Mouse (Mus musculus): ENCODE results near the gene Ifnar2.

Gene Ifnar2

DNA sequence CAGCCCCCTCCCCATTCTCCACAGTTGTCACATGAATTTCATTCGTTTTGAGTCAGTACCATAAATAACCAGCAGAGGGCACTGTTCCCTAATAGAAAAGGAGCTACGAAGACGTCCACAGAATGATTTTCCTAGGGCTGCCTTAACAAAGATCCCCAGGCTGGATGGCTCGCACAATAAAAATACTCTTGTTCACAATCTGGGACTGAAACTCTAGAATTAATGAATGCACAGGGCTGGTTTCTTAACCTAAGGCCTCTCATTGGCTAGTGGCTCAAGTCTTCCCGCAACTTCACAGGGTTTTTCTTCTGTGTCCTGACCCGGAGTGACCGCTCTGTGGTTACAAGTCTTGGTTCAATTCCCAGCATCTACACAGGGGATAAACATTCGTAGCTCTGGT is 14.0 kb upstream of the Ifnar2 start:
- peak; percentile 82 for DNase-seq (ENCODE audit: low spot score)

DNA sequence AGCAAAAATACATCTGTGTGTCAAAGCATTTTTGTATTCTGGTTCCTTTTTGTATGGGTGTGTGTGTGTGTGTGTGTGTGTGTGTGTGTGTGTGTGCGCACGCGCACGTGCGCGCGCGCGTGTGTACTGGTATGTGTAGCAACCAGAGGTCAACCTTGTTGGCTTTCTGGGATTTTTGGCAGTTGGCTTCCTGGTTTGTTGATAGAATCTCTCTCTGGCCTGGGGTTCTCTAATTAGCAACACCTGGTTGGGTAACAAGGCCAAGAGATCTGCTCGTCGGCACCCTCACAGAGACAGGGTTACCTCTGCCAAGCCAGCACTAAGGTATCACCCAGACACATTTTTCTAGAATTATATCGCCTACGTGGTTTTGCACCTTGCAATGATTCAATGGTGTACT is 13.1 kb upstream of the Ifnar2 start:
- DNase-seq (ENCODE audit: low spot score), result no peak

DNA sequence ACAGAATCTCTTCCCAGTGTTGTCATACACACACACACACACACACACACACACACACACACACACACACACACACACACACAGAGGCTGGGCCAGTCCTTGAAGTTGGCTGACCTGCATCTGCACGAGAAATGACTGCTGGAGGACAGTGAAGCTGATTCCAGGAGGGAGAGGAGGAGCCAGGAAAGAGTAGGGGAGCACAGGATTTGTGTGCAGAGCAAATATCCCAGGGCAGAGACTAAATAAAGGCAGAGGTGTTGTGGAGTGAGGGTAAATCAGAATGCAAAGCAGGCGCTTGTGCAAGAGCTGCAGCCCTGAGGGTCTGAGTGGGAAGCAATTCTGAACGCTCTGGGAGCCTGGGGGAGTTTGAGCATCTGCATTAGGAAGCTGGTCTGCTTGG is 12.4 kb upstream of the Ifnar2 start:
- DNase-seq (ENCODE audit: low spot score), result no peak

DNA sequence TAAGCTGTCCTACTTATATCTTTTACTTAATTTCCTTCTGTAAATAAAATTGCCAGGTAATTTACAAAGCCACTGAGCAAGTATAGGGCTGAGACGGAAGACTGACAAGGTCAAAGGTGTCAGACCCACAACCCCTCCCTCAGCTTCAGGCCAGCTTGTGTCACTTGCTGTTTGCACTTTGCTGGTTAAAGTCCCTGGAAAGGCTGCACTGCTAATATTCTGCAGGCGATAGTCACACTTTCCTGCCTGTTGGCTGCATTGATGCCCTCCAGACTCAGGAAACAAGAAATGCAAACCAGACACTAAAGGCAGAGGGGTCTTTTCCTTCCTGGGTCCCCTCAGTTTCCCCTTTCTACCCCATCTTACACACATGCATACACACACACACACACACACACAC is 10.6 kb upstream of the Ifnar2 start:
- DNase-seq (ENCODE audit: low spot score), result no peak

DNA sequence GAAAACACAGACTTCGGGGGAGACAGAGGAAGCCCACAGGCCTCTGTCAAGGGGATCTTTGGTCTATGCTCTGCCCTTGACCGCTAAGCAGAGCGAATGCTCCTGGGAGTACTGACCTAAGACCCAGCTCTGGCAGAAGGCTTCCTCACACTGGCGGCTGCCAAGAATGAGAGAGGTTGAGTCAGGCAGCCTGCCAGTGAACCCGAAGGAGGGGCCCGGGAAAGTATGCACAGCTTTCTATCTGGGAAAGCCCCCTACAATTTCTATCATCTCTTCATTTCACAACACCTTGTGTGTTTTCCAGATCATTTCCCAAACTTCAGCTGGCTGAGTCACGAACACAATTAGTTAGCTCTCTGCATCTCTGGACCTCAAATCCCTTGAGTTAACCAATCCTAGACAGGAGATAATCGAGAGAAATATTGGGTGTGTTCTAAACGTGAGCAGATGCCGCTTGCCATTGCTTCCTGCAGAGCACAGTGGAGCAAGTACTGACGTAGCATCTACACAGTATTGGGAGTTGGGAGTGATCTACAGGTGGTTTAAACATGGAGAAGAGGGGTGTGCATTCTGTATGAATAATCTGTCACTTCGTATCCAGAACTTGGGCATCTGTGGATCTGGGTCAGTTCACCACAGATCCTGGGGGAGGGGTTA is 9.8 kb upstream of the Ifnar2 start:
- no peak for DNase-seq (ENCODE audit: low spot score)

DNA sequence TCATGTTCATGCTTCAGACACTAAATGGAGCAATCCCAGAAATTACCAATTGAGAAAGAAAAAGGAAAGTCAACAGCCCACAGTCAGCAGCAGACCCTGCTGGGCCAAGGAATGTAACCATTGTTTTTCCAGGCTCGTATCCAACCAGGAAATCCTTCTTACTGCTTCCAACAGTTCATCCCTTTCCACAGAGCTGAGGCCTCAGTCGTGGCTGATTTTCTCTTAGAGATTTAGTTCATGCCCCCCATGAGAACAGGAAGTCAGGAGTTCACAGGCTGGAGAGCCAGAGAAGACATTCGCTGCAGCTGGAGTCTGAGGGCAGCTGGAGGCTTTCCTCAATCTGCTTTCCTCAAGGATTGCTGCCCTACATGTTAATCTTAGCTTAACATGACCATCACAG is 9.1 kb upstream of the Ifnar2 start:
- no peak for DNase-seq (ENCODE audit: low spot score)

DNA sequence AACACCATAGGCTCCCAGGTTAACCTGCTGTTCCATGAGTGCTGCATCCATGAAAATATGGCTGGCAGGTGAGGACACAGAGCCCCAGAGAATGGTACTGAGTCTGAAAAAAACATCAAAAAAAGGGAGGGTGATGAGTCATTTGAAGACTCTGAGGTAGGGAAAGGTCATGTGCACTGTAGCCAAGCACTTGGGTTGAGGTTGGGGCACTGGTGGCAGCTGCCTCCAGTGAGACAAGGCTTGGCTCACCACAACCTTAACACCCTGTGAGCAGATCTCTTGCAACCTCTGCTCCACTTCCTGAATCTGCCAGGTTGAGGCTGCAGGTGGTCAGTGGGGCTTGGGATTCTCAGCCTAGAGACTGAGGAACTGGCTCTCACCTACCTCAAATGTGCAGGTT is 6.0 kb upstream of the Ifnar2 start:
- no peak for DNase-seq (ENCODE audit: low spot score)

DNA sequence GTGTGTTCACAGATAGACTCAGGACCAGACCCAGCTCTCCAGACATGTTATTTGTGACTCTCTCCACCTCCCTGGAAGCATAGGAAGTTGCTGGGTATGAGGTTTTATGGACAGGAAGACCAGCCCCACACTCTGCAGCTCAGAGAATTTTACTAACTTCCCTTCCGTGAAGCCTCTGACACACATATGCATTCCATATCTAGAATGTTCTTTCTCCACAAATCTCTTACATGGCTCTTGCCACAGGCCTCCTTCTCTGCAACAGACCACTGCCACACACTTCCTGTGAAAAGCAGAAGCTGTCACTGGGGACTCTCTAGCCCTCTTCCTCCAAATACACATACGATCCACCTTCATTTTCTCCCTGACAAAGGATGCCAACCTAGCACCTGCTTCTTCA is 5.5 kb upstream of the Ifnar2 start:
- DNase-seq (ENCODE audit: low spot score), result no peak

DNA sequence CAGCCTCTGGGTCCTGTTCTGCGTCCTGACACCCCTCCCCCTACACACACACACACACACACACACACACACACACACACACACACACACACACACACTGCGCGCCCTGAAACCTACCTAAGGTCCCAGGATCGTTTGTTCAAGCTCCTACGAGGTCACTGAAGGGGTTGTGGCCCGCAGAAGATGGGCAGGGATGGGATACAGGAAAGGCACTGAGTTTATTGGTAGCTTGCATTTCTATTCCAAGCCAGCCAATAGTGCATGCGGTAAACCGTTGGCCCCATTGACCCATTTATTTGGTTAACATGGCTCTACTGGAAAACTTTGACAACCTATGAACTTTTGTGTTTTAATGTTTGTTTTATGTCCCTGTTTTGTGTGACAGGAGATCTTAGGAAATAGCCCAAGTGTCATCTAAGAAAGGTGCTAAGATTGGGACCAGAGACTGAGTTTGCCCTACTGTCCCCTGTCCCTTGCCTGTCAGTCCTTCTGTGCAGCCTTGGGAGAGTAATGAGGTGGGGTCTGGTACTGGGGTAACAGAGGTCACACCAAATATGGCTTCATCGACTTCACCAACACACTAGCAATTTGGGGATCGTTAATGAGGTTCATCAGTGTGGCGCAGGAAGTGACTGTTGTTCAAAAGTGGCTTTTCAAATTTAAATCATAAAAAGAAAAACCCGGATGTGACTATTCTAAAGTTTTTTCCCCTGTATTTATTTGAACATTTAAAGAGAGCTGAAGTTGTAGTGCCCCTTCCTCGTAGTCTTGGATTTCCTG is 1.1 kb downstream of the Ifnar2 start:
- no peak for DNase-seq (ENCODE audit: low spot score)

DNA sequence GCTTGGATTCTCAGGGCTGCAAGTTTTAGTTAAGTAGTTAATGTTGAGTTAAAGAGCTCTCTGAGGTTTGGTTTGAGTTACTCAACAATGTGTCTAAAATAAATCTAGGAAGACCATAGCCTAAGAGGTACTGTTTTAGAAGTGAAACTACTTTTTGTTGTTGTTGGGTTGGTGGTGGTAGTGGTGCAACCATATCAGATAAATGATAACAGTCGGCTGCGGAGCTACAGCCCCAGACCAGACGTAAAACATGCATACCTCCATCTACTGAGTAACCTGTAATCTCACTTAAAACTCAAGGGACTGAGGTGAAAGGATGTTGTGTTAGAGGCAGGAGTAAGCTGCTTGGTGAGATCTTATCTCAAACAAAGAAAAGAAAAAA is 1.7 kb downstream of the Ifnar2 start:
- no peak for DNase-seq (ENCODE audit: low spot score)

DNA sequence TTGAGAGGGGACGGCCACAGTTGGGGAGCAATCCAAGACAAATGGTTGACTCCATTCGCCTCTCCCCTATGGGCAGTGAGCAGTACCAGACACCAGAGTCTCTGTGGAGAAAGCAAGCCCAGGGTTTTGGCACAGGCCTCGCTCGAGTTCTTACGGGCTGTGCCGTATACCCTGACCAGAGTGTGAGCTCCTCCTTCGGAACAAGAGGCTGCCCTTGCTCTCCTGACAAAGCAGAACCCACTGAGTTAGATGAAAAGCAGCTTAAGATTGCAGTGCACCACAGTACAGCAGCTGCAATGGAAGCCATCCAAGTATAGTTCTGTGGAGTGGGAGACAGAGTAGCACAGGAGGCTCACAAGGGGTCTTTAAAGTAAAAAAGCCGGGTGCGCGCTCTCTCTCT is 4.1 kb downstream of the Ifnar2 start:
- DNase-seq (ENCODE audit: low spot score), result no peak

DNA sequence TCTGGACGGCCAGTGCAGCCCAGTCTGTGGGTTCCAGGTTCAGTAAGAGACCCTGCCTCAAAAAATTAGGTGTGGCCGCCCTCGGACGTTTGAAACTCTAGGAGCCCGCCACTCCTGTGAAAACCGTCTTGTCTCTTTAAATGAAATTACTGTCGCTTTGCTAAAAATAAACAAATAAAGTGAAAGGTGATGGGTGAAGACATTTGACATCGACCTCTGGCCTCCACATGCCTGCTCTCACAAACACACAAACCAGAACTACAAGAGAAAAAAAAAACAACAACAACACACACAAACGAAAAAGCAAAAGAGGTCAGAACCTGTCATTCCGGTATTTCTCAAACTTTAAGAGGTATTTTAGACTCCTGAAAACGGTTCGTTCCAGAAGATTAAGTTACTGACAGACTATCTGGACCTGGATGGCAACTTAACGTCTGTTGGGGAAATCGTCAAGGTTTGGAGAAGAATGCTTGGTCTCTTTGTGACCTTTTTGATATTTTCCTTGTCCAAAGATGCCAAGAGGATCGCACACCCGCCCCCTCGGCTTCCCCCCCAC is 5.9 kb downstream of the Ifnar2 start:
- no peak for DNase-seq (ENCODE audit: low spot score)

DNA sequence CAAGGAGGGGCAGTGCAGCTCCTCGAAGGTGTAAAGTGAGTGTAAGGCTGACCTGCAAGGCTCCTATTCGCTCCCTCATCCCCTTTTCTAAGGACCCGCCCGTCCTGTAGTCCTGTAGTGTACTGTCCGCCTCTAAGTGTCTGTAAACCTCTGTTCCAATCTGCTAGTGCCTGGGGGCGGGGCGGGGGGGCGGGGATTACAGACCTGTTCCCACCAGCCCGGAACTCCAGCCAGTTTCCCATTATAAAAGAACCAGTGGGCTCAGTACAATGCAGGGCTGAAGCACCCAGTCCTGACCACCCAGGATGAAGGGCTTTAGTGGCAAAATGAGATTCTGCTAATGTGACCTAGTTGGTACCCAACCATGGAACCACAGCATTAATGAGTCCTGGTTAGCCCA is 6.4 kb downstream of the Ifnar2 start:
- no peak for DNase-seq (ENCODE audit: low spot score)

DNA sequence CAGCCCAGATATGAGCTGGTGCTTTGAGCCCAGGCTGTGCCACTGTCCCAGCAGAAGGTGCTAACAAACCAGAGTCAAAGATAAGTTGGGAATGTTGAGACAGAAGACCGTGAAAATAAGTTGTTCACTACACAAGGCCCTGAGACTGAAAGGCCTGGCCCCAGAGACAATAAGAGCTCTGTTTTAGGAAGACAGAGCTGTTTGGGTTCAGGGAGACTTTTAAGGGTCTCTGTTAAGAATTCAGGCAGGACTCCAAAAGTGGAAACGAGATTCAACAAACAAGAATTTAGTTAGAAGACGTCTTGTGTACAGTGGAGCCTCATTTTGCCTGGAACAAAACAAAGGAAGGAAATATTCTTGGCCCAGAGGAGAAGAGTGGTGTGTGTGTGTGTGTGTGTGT is 6.8 kb downstream of the Ifnar2 start:
- no peak for DNase-seq (ENCODE audit: low spot score)

DNA sequence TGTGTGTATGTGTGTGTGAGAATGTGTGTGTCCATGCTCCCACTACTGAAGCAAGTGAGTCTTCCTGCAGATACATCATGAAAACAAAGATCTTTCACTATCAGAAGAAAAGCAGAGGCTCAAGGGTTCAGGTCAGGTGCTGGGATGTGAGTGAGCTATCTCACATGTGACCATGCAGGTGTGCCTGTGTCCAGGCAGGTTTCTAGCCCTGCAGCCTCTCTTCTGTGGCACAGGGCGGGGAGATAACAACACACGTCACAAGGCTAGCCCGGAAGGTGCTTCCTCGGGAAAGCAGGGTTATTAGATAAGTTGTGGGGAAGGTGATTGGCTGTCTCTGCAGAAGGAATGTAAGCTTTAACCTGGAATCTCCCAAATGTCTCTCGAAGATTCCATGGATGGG is 7.6 kb downstream of the Ifnar2 start:
- no peak for DNase-seq (ENCODE audit: low spot score)

DNA sequence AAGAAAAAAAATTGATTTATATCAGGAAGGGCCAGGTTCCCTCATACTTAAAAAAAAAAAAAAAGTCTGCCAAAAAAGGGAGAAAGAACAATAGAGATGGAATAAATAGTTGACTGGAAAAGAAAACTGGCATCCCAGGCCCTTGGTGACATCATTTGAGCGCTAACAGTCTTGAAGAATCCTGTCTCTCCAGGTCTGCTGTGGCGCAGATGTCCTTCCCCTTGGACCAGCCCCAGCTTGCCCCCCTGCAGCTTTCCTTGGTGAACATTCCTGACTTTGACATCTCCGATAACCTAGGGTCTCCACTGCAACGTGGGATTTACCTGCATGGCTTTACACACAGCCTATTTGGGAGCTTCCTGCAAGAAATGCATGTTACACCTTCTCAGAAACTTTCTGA is 9.0 kb downstream of the Ifnar2 start:
- DNase-seq (ENCODE audit: low spot score), result no peak

DNA sequence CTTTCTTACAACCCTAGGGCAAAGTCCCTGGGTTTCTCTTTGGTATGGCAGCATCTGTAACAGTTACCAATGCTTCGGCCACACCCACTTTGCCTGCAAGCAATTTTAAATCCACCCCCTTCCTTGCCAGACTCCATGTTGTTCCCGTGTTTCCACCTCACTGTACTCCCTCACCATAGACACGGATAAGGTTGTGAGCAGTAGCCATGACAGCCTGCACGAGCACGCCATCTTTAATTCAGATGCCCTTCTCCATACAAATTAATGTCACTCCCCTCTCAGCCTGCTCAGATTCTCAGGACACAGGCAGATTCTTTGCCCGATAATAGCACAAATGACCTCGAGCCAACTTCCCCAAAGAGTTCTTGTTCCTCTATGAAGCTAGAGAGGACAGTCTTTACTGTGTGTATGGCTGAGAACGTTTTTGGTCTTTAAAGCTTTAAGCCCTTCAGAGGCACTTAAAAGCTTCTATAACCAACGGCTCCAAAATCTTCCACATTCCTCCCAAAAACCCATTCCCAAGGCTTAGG is 9.7 kb downstream of the Ifnar2 start:
- DNase-seq (ENCODE audit: low spot score), result no peak

DNA sequence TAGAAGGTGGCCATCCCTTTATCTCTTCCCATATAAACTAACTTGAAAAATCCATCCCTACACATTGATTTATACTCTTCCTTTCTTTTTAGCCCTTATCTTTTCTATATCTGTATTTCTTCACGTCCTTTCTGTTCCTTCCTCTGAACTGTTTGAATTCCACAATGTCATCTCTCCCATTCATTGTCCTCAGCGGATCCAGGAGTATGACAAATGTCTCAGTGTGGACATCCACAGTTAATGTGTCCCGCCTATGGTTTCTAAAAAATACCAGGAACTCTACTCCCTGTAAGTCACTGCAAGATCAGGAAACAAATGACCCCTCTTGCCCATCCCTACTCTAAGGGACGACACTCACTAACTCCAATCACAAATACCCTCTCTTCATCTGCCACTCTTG is 11.6 kb downstream of the Ifnar2 start:
- no peak for DNase-seq (ENCODE audit: low spot score)

DNA sequence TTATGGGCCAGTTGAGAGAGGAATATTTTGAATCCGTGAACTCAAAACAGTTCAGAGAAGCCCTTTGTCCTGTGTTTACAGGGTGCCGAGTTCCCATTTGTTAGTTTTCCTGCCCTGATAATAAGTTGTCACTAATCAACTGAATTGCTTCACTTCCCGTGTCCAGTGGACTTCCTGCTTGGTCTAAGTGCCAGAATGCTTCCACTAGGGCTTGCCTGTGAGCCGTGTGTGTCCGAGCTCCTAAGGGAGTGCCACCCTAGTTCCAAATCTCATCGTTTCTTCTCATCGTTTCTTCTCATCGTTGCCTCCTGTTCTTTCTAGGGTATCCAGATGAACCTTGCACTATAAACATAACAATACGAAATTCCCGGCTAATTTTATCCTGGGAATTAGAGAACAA is 13.0 kb downstream of the Ifnar2 start:
- no peak for DNase-seq (ENCODE audit: low spot score)

DNA sequence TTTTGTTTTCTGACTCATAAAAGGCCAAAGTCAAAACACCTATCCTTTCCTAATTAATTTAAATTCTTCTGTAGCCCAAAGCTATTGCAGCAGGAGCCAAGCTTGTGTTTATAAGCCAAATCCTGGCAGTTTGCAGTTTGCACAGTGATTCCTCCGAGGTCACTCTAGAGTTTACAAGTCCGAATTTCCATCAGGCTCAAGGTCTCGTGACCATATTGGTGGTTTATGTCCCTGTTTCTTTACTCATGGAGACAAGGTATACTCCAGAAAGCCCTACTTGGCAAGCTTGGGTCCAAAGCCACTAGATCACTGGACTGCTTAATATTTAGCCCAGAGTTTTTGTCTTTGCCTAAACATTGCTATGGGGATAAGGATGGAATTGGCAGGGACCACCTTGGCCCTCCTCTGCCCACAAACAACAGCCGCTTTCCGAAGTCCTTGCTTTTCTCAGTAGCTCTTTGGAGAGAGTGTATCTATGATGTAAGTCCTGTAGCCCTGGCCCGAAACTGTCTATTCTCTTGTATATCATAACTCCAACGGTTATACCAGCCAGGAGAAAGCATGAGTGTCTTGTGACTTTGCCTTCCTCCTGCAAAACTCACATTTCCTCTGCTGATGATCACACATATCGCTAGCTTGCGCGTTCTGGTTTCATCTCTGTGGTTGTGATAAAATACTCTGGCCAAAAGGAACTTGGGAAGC is 14.0 kb downstream of the Ifnar2 start:
- no peak for DNase-seq (ENCODE audit: low spot score)

DNA sequence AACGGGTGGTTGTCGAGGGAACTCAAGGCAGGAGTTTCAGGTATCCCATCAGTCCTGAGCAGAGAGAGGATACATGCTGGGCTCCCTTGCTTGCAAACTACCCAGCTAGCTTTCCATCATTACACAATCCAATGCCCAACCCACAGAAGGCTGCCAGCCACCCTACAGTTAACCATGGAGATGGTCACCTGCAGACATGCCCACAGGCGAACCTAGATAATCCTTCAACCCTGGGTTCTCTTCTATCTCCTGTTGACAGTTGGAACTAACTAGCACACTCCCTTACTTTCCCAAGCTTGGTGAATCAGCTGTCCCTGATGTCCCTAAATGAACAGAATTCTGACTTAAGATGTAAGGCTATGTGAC is 14.5 kb downstream of the Ifnar2 start:
- DNase-seq (ENCODE audit: low spot score), result no peak

DNA sequence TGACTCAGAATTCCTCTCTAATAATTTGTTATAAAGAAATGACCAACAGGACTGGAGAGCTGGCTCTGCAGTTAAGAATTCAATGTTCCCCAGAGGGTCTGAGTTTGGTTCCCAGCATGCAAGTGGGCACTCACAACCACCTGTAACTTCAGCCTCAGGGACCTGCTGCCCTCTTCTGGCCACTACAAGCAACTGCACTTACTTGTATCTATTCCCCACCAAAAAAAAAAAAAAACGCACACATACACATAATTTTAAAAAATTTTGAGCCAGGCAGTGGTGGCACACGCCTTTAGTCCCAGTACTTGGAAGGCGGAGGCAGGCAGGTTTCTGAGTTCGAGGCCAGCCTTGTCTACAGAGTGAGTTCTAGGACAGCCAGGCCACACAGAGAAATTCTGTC is 17.5 kb downstream of the Ifnar2 start:
- DNase-seq (ENCODE audit: low spot score), result peak; percentile 43

DNA sequence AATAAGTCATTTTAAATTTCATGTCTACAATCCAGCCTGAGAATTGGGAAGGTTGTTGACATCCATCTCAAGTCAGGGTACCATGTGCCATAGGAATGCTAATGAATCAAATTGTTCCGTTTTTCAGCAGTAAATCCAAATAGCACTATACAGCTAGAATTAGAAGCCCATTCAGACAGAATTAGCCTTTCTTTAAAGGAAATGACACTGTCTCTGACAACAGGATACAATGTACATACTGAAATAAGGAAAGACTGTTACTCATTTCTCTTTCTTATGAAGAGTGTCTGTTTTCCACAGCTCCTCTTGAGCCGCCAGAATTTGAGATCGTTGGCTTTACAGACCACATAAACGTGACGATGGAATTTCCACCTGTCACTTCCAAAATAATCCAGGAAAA is 18.8 kb downstream of the Ifnar2 start, which contains the start of gene Gm21970:
Gm21970 (plus strand) TSS at position 301 of the 400 bp plus-strand sequence.
- no peak for DNase-seq (ENCODE audit: low spot score)

Data from embryo, embryonic 10 days (tissue).